Mouse (Mus musculus) MEL (cell line): ENCODE data around the gene Gm609. TPM values are rescaled to one million over a fixed set of nuclear protein-coding genes. Genes with fewer than 3 reads are reported as not detected.

Experiments used
- DNase-seq: peaks from one replicate; pipeline ENCODE4 v3.0.0; 2011; ENCODE audit warnings: low read depth, low spot score
- H3K27ac ChIP-seq: 2 replicates; pipeline ENCODE4 v1.5.1; 2012; ENCODE audit warnings: low read depth, mild to moderate bottlenecking, control low read depth, low read length, moderate library complexity; ENCODE audit not compliant: control insufficient read depth
- H3K27me3 ChIP-seq, 2 experiments: fragments of 150-350 bp in 1 of 2; sonication (generic) in 1 of 2; 2 replicates each; pipeline ENCODE4 v1.6.1; 2012; ENCODE audit warnings: low read length in 2 of 2, mild to moderate bottlenecking in 2 of 2, improper control_type of control experiment in 1 of 2, moderate library complexity in 1 of 2; ENCODE audit not compliant: insufficient read depth in 2 of 2, control insufficient read depth in 1 of 2
- H3K36me3 ChIP-seq, 2 experiments: 2 replicates each; pipeline ENCODE4 v1.6.1; 2012 to 2014; ENCODE audit warnings: low read length in 2 of 2, improper control_type of control experiment in 1 of 2, inconsistent platforms in 1 of 2, mild to moderate bottlenecking in 1 of 2; ENCODE audit not compliant: insufficient read depth in 2 of 2, control insufficient read depth in 1 of 2
- H3K4me1 ChIP-seq, 2 experiments: fragments of 150-350 bp in 1 of 2; sonication (generic) in 1 of 2; 2 replicates each; pipeline ENCODE4 v1.6.1; 2012; ENCODE audit warnings: low read length in 2 of 2, improper control_type of control experiment in 1 of 2, mild to moderate bottlenecking in 1 of 2; ENCODE audit not compliant: insufficient read depth in 2 of 2, control insufficient read depth in 1 of 2
- H3K4me3 ChIP-seq, 2 experiments: fragments of 150-350 bp in 1 of 2; sonication (generic) in 1 of 2; 2 replicates each; pipeline ENCODE4 v1.5.1; 2012; ENCODE audit warnings: low read depth in 2 of 2, low read length in 2 of 2, mild to moderate bottlenecking in 2 of 2, moderate library complexity in 2 of 2, control low read depth in 1 of 2, improper control_type of control experiment in 1 of 2; ENCODE audit not compliant: control insufficient read depth in 1 of 2, insufficient read depth in 1 of 2
- H3K79me2 ChIP-seq: 2 replicates; pipeline ENCODE4 v1.6.1; 2012; ENCODE audit warnings: mild to moderate bottlenecking, low read length, moderate library complexity; ENCODE audit not compliant: control insufficient read depth, poor library complexity, insufficient read depth
- H3K9ac ChIP-seq: 2 replicates; pipeline ENCODE4 v1.6.1; 2012; ENCODE audit warnings: low read depth, mild to moderate bottlenecking, control low read depth, low read length, moderate library complexity; ENCODE audit not compliant: control insufficient read depth, poor library complexity, severe bottlenecking
- H3K9me3 ChIP-seq: fragments of 150-350 bp; sonication (generic); replicated peaks from 2 replicates; pipeline ENCODE4 v1.6.1; 2012; ENCODE audit warnings: mild to moderate bottlenecking, low read length, improper control_type of control experiment, moderate library complexity; ENCODE audit not compliant: insufficient read depth
- CHD2 ChIP-seq: IDR thresholded peaks from 2 replicates; pipeline ENCODE4 v1.6.1; 2011; ENCODE audit warnings: low read length, improper control_type of control experiment
- E2F4 ChIP-seq: IDR thresholded peaks from 2 replicates; pipeline ENCODE4 v1.6.1; 2011; ENCODE audit warnings: low read depth, low read length, improper control_type of control experiment, borderline replicate concordance
- ELF1 ChIP-seq: IDR thresholded peaks from 2 replicates; pipeline ENCODE4 v1.6.1; 2014; ENCODE audit warnings: low read depth, mild to moderate bottlenecking, inconsistent platforms, low read length, improper control_type of control experiment, moderate library complexity
- EP300 ChIP-seq, 2 experiments: IDR thresholded peaks; 2 replicates each; pipeline ENCODE4 v1.6.1; 2011; ENCODE audit warnings: improper control_type of control experiment in 2 of 2, low read length in 2 of 2, low read depth in 1 of 2, mild to moderate bottlenecking in 1 of 2
- ETS1 ChIP-seq: IDR thresholded peaks from 2 replicates; pipeline ENCODE4 v1.6.1; 2012; ENCODE audit warnings: low read depth, mild to moderate bottlenecking, inconsistent platforms, low read length, improper control_type of control experiment, moderate library complexity
- GABPA ChIP-seq: IDR thresholded peaks from 2 replicates; pipeline ENCODE4 v1.6.1; 2012; ENCODE audit warnings: low read depth, mild to moderate bottlenecking, inconsistent platforms, low read length, improper control_type of control experiment, moderate library complexity
- GATA1 ChIP-seq: IDR thresholded peaks from 2 replicates; pipeline ENCODE4 v1.6.1; 2011; ENCODE audit warnings: low read depth, low read length, improper control_type of control experiment
- HCFC1 ChIP-seq: IDR thresholded peaks from 2 replicates; pipeline ENCODE4 v1.6.1; 2012; ENCODE audit warnings: low read depth, mild to moderate bottlenecking, inconsistent platforms, low read length, improper control_type of control experiment, moderate library complexity
- JUND ChIP-seq: IDR thresholded peaks from 2 replicates; pipeline ENCODE4 v1.6.1; 2011; ENCODE audit warnings: low read depth, mild to moderate bottlenecking, improper control_type of control experiment, low read length
- KAT2A ChIP-seq: conservative IDR thresholded peaks from 2 replicates; pipeline ENCODE4 v1.6.1; 2012; ENCODE audit warnings: low read depth, low read length, improper control_type of control experiment, inconsistent platforms
- MAFK ChIP-seq: IDR thresholded peaks from 2 replicates; pipeline ENCODE4 v1.6.1; 2011; ENCODE audit warnings: low read depth, mild to moderate bottlenecking, low read length, improper control_type of control experiment, borderline replicate concordance
- MAX ChIP-seq: IDR thresholded peaks from 2 replicates; pipeline ENCODE4 v1.6.1; 2011; ENCODE audit warnings: low read length, improper control_type of control experiment
- MAZ ChIP-seq: IDR thresholded peaks from 2 replicates; pipeline ENCODE4 v1.6.1; 2012; ENCODE audit warnings: low read depth, mild to moderate bottlenecking, inconsistent platforms, low read length, improper control_type of control experiment
- MEF2A ChIP-seq: IDR thresholded peaks from 2 replicates; pipeline ENCODE4 v1.6.1; 2014; ENCODE audit warnings: low read depth, mild to moderate bottlenecking, inconsistent platforms, low read length, improper control_type of control experiment; ENCODE audit not compliant: poor library complexity, insufficient replicate concordance, severe bottlenecking; ENCODE audit errors: extremely low read depth
- MYC ChIP-seq: IDR thresholded peaks from 2 replicates; pipeline ENCODE4 v1.6.1; 2011; ENCODE audit warnings: low read depth, mild to moderate bottlenecking, low read length, improper control_type of control experiment, moderate library complexity
- NELFE ChIP-seq: IDR thresholded peaks from 2 replicates; pipeline ENCODE4 v1.6.1; 2011; ENCODE audit warnings: low read depth, low read length, improper control_type of control experiment
- POLR2A ChIP-seq, 2 experiments: IDR thresholded peaks; 2 replicates each; pipeline ENCODE4 v1.6.1; 2011 to 2012; ENCODE audit warnings: low read length in 2 of 2, mild to moderate bottlenecking in 2 of 2, control low read depth in 1 of 2, improper control_type of control experiment in 1 of 2, low read depth in 1 of 2, moderate library complexity in 1 of 2; ENCODE audit not compliant: control insufficient read depth in 1 of 2, insufficient read depth in 1 of 2, poor library complexity in 1 of 2
- POLR2AphosphoS2 ChIP-seq: IDR thresholded peaks from 2 replicates; pipeline ENCODE4 v1.6.1; 2011; ENCODE audit warnings: low read length, improper control_type of control experiment
- POLR2AphosphoS5 ChIP-seq: IDR thresholded peaks from 2 replicates; pipeline ENCODE4 v1.6.1; 2012; ENCODE audit warnings: low read depth, borderline replicate concordance, mild to moderate bottlenecking, inconsistent platforms, low read length, moderate library complexity, mixed read lengths
- RAD21 ChIP-seq: IDR thresholded peaks from 2 replicates; pipeline ENCODE4 v1.6.1; 2011; ENCODE audit warnings: mild to moderate bottlenecking, low read depth, low read length, improper control_type of control experiment
- RCOR1 ChIP-seq: IDR thresholded peaks from 2 replicates; pipeline ENCODE4 v1.6.1; 2012; ENCODE audit warnings: low read depth, mild to moderate bottlenecking, inconsistent platforms, low read length, improper control_type of control experiment
- TCF12 ChIP-seq: IDR thresholded peaks from 2 replicates; pipeline ENCODE4 v1.6.1; 2014; ENCODE audit warnings: low read depth, mild to moderate bottlenecking, inconsistent platforms, low read length, improper control_type of control experiment, moderate library complexity
- UBTF ChIP-seq: IDR thresholded peaks from 2 replicates; pipeline ENCODE4 v1.6.1; 2012; ENCODE audit warnings: low read depth, mild to moderate bottlenecking, inconsistent platforms, low read length, improper control_type of control experiment, moderate library complexity, borderline replicate concordance; ENCODE audit not compliant: insufficient read depth
- USF1 ChIP-seq: IDR thresholded peaks from 2 replicates; pipeline ENCODE4 v1.6.1; 2014; ENCODE audit warnings: low read depth, mild to moderate bottlenecking, inconsistent platforms, low read length, improper control_type of control experiment, moderate library complexity
- USF2 ChIP-seq, 2 experiments: IDR thresholded peaks; 2 replicates each; pipeline ENCODE4 v1.6.1; 2011 to 2012; ENCODE audit warnings: improper control_type of control experiment in 2 of 2, low read length in 2 of 2, borderline replicate concordance in 1 of 2, inconsistent platforms in 1 of 2, low read depth in 1 of 2, mild to moderate bottlenecking in 1 of 2; ENCODE audit not compliant: insufficient read depth in 1 of 2
- ZC3H11A ChIP-seq: IDR thresholded peaks from 2 replicates; pipeline ENCODE4 v1.6.1; 2012; ENCODE audit warnings: low read depth, mild to moderate bottlenecking, inconsistent platforms, low read length, improper control_type of control experiment
- ZNF384 ChIP-seq: IDR thresholded peaks from 2 replicates; pipeline ENCODE4 v1.6.1; 2012; ENCODE audit warnings: low read depth, mild to moderate bottlenecking, inconsistent platforms, low read length, improper control_type of control experiment
- polyA plus RNA-seq, 2 experiments: library from polyadenylated mRNA; stranded (reverse) in 1 of 2; unstranded in 1 of 2; fragments of >175 nt in 1 of 2; fragments of >200 nt in 1 of 2; gene quantifications; 2 replicates each; pipeline versions ENCODE4 v1.2.1 to v1.2.4; 2012; ENCODE audit warnings: low replicate concordance in 2 of 2, low read depth in 1 of 2; ENCODE audit not compliant: insufficient read length in 2 of 2, insufficient read depth in 1 of 2, missing spikeins in 1 of 2
- total RNA-seq: library from RNA; depleted of rRNA; stranded (reverse); fragments of 300-350 nt; gene quantifications from 2 replicates; pipeline ENCODE4 v1.2.3, GENCODE M21; 2012

The Gm609 gene
- total and polyA plus RNA-seq, 3 experiments = 0.03 TPM; not detected in 2

- no peaks in the 10 kb centered on the region for H3K27me3 ChIP-seq
- H3K9me3 ChIP-seq = no peaks in the 10 kb centered on the region
- H3K79me2 ChIP-seq = no peaks in the 10 kb centered on the region
- H3K4me3 ChIP-seq = no peak overlapping the region
- no peak overlapping the region for H3K27ac ChIP-seq
- no peak overlapping the region for H3K9ac ChIP-seq
- no peak for DNase-seq
- H3K36me3 ChIP-seq = no peaks in the 10 kb centered on the region
- TF ChIP-seq ETS1 (no peak), ZNF384 (no peak), MEF2A (no peak), RCOR1 (no peak), MYC (no peak), RAD21 (no peak), CHD2 (no peak), POLR2AphosphoS2 (no peak), ELF1 (no peak), POLR2A (IDR thresholded peaks at IDR 0.05; ENCODE audit: control insufficient read depth in 1 of 2, insufficient read depth in 1 of 2, low read depth in 1 of 2, low read length in 2 of 2, poor library complexity in 1 of 2) (no peak), GABPA (no peak), NELFE (no peak), EP300 (IDR thresholded peaks at IDR 0.05; ENCODE audit: low read depth in 1 of 2, low read length in 2 of 2) (no peak), TCF12 (no peak), JUND (no peak)
- no peaks in the 10 kb centered on the region for H3K4me1 ChIP-seq
These were observed 111.0 kb downstream of the Gm609 start for GRCm38 (mm10) chr16:45381811-45382210.

GRCm38 (mm10) chr16:45378959-45379358 lies 113.8 kb downstream of the Gm609 start:
- H3K4me1 ChIP-seq = no peaks in the 10 kb centered on the region
- no peak for DNase-seq
- TF ChIP-seq ETS1 (no peak), POLR2AphosphoS5 (no peak), GATA1 (no peak), USF1 (no peak), ELF1 (no peak), POLR2AphosphoS2 (no peak), RCOR1 (no peak), POLR2A (IDR thresholded peaks at IDR 0.05; ENCODE audit: control insufficient read depth in 1 of 2, insufficient read depth in 1 of 2, low read depth in 1 of 2, low read length in 2 of 2, poor library complexity in 1 of 2) (no peak), MYC (no peak), ZC3H11A (no peak), KAT2A (no peak), JUND (no peak), MAX (no peak), USF2 (IDR thresholded peaks at IDR 0.05; ENCODE audit: borderline replicate concordance in 1 of 2, insufficient read depth in 1 of 2, low read depth in 1 of 2, low read length in 2 of 2) (no peak), HCFC1 (no peak), UBTF (no peak), E2F4 (no peak), NELFE (no peak), MAZ (no peak), MAFK (no peak)

More at GRCm38 (mm10) chr16:45378959-45379358, 113.8 kb downstream of the Gm609 start:
- no peaks in the 10 kb centered on the region for H3K79me2 ChIP-seq
- H3K9me3 ChIP-seq = no peaks in the 10 kb centered on the region
- no peaks in the 10 kb centered on the region for H3K27me3 ChIP-seq
- no peak overlapping the region for H3K27ac ChIP-seq
- no peaks in the 10 kb centered on the region for H3K36me3 ChIP-seq
- H3K4me3 ChIP-seq = no peak overlapping the region
- H3K9ac ChIP-seq = no peak overlapping the region
